Mouse (Mus musculus) liver, embryonic 14.5 days (tissue): ENCODE data around the gene Ap1m1.

Experiments
- CTCF ChIP-seq: IDR thresholded peaks from 2 replicates; pipeline ENCODE4 v1.5.1; 2016; ENCODE audit warnings: antibody characterized with exemption, low read depth, control low read depth
- EP300 ChIP-seq: IDR thresholded peaks from 2 replicates; pipeline ENCODE4 v1.6.1; 2016; ENCODE audit warnings: antibody characterized with exemption, low read depth

DNA sequence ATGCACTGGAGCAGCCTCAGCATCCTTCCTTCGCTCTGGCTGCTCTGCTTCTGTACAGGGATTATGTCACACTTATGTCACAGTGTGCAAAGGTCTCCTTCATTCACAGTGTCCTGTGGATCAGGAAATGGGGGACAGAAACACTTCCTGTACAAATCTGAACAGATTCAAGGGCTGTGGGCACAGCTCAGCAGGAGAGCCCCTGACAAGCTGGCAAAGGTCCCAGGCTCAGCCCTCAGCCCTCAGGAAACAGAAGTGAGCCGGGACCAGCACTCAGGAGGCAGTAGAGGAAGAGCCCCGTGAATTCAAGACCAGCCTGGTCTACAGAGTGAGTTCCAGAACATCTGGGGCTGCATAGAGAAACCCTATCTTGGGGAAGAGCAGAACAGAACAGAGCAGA lies 41.8 kb downstream of the Ap1m1 start:
- no peak for TF ChIP-seq CTCF
- no peak for TF ChIP-seq EP300
